Comparison of ENCODE assay signal across 24 mouse cellular contexts in genomic region chr5:49563751-49564150, GRCm38 (mm10). TPM values are rescaled to one million over a fixed set of nuclear protein-coding genes. Genes with fewer than 3 reads are reported as not detected.
A peak's percentile ranks its signal among the peaks of the same experiment; 100 is the strongest.
DNase-seq lines count a peak whose midpoint lies in the region; ATAC-seq and TF ChIP-seq lines count a peak whose summit lies in the region.
"Had no signal": no experiment of that assay in that cellular context is flagged by ENCODE, and none has a peak within 500 bp of the region (broad histone marks: within the 10 kb centered on the region; RNA-seq: fewer than 3 reads in every experiment).

No protein-coding gene starts in this region.

- no peaks in the 10 kb centered on the region for H3K27me3 ChIP-seq in forebrain, postnatal 0 days (ENCODE audit: insufficient read depth, low read length)
- no peaks in the 10 kb centered on the region for H3K27me3 ChIP-seq in forebrain, embryonic 11.5 days (ENCODE audit: control insufficient read depth, insufficient read depth, low read length)
- H3K27me3 ChIP-seq: CH12.LX, Patski had no signal

- ATAC-seq in forebrain, postnatal 0 days, result peak; percentile 23; the same call in 1 of the 2 replicates
- ATAC-seq in forebrain, embryonic 11.5 days (replicated peaks; ENCODE audit: low FRiP score), result no peak
- peak; percentile 93 for ATAC-seq in frontal cortex, adult (ENCODE audit: low TSS enrichment)
- ATAC-seq: activated CD4-positive, CD25-positive, alpha-beta regulatory T cell, adult 4 months; CD4-positive, CD25-positive, alpha-beta regulatory T cell, adult 4 months; Patski had no signal

- TF ChIP-seq CTCF in forebrain, postnatal 0 days (IDR thresholded peaks at IDR 0.05; ENCODE audit: low read depth), result no peak

- H3K4me2 ChIP-seq in forebrain, postnatal 0 days (ENCODE audit: low read depth), result no peak overlapping the region
- H3K4me2 ChIP-seq in forebrain, embryonic 11.5 days (ENCODE audit: low read depth, low read length, severe bottlenecking), result no peak overlapping the region

- no peak overlapping the region for H3K4me3 ChIP-seq in forebrain, postnatal 0 days (ENCODE audit: low read depth, low read length)
- H3K4me3 ChIP-seq in forebrain, embryonic 11.5 days (ENCODE audit: low read depth, low read length), result no peak overlapping the region

- no peaks in the 10 kb centered on the region for H3K36me3 ChIP-seq in forebrain, postnatal 0 days (ENCODE audit: insufficient read depth)
- H3K36me3 ChIP-seq in forebrain, embryonic 11.5 days (ENCODE audit: control insufficient read depth, insufficient read depth, low read length), result no peaks in the 10 kb centered on the region
- H3K36me3 ChIP-seq: G1E had no signal

- H3K9ac ChIP-seq in forebrain, postnatal 0 days, result no peak overlapping the region
- no peak overlapping the region for H3K9ac ChIP-seq in forebrain, embryonic 11.5 days (ENCODE audit: low read length)

- H3K4me1 ChIP-seq in forebrain, postnatal 0 days (ENCODE audit: insufficient read depth), result no peaks in the 10 kb centered on the region
- H3K4me1 ChIP-seq in forebrain, embryonic 11.5 days (replicated peaks; ENCODE audit: control insufficient read depth, insufficient read depth, low read length), result no peaks in the 10 kb centered on the region

- no peak overlapping the region for H3K27ac ChIP-seq in forebrain, postnatal 0 days (ENCODE audit: low read depth, low read length)
- no peak overlapping the region for H3K27ac ChIP-seq in forebrain, embryonic 11.5 days (ENCODE audit: low read depth, low read length)

- DNase-seq in forebrain, postnatal 0 days, result no peak
- DNase-seq in forebrain, embryonic 11.5 days (ENCODE audit: low spot score), result no peak
- no peak for DNase-seq in frontal cortex, postnatal 10 days (ENCODE audit: low spot score in 2 of 2)
- DNase-seq in layer of hippocampus, adult 9-11 months, result peak; percentile 19
- DNase-seq in layer of hippocampus, postnatal 36 days, result no peak
- DNase-seq in brain, adult 2 months (ENCODE audit: low read depth, low spot score), result peak; percentile 48
- DNase-seq in left cerebral cortex, adult 18-20 months (ENCODE audit: low spot score in 2 of 2), result no peak
- DNase-seq: adrenal gland, adult 2 months; adrenal gland, adult 8-10 months; adrenal gland, postnatal 10 days; adrenal gland, postnatal 14 days; adrenal gland, postnatal 25 days; adrenal gland, postnatal 36 days; B cell, adult 2 months; cerebellum, adult 11 months; cerebellum, adult 11-12 months; cerebellum, adult 18-20 months had no signal

- WGBS in forebrain, postnatal 0 days, result 78% methylated on average over 4 of the region's 4 CpGs
- 94% methylated on average over 4 of the region's 4 CpGs for WGBS in forebrain, embryonic 11.5 days

- H3K9me3 ChIP-seq in forebrain, postnatal 0 days (ENCODE audit: low read length), result no peaks in the 10 kb centered on the region
- H3K9me3 ChIP-seq in forebrain, embryonic 11.5 days (ENCODE audit: control insufficient read depth, low read length), result no peaks in the 10 kb centered on the region
- H3K9me3 ChIP-seq: G1E had no signal

RNA-seq across cellular contexts. Expression of gene Kcnip4, which starts 39.0 kb away (rescaled TPM):
- total RNA-seq in forebrain, postnatal 0 days (2014; rRNA removed), result 11.9 and 14.3 TPM in 2 replicates
- 18.6 and 21.2 TPM in 2 replicates for polyA plus RNA-seq in forebrain, postnatal 0 days (2015; fragmentation: Nextera tagmentation; extraction: Ambion mirVana)
- polyA plus RNA-seq in forebrain, embryonic 11.5 days (2014; fragmentation: Nextera tagmentation; extraction: Ambion mirVana), result 1.7 and 2.8 TPM in 2 replicates
- 10 to 100 TPM; 51.7 to 52.6 TPM for total RNA-seq in layer of hippocampus, postnatal 36 days (2021)
- 10 to 100 TPM; 53.6 to 58.8 TPM for total RNA-seq in left cerebral cortex, adult 18-20 months (2021)
- total RNA-seq: CH12.LX, MEL had no signal
- polyA plus RNA-seq: CD4-positive, CD25-positive, alpha-beta regulatory T cell, adult 4 months; G1E had no signal

Comparison
In these comparisons a context has a peak if more than half of its experiments do, and no peak if none do; other contexts are left out.
1. DNase-seq: peak in layer of hippocampus, adult 9-11 months (single experiment) and brain, adult 2 months (single experiment); none in forebrain, postnatal 0 days (single experiment), forebrain, embryonic 11.5 days (single experiment), frontal cortex, postnatal 10 days (0 of 2), layer of hippocampus, postnatal 36 days (0 of 2) and left cerebral cortex, adult 18-20 months (0 of 2).